Mouse (Mus musculus): Measurements from ENCODE around the gene Elof1.

DNA sequence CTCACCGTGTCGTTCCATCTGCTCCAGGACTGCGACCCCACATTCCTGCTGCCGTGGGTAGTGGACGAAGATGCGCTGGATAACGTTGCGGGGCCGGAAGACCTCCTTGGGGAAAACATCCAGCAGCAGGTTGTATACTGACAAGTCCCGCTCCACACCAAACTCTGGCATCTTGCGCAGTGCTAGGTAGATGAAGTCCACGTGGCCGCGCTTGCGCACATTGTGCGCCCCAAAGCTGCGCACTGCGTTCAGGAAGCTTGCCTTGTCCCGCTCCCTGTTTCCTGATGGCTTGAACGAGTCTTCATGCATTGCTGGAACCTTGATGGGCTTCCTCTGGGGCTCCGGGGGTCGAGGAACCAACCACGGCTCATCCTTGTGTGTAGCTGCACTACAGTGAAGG is 40.7 kb downstream of the Elof1 start:
- no peak for TF ChIP-seq CTCF (IDR thresholded peaks at IDR 0.05; ENCODE audit: control insufficient read depth, insufficient read depth, low read length)
- TF ChIP-seq POLR2A (IDR thresholded peaks at IDR 0.05; ENCODE audit: borderline replicate concordance, control insufficient read depth, low read depth, low read length) = no peak

Data from bone marrow, adult 2 months (tissue).